Mouse (Mus musculus) induced T-regulatory cell, adult 2 months (primary cell): ENCODE results near the gene Ces2f.
"Not testable (repeated sequence)": the region's sequence is repeated elsewhere in the genome, so short reads cannot be mapped to it uniquely, and the experiment has no call there.

ENCODE experiments used
- DNase-seq: peaks from one replicate; pipeline ENCODE4 v3.0.0-alpha.2; 2012; ENCODE audit warnings: low read depth

Ces2f gene

GRCm38 (mm10) chr8:104947056-104947455 is at the start of gene Ces2f:
Ces2f (plus strand) TSS chr8:104947356.
- no peak for DNase-seq

- DNase-seq: peak; percentile 40
Observed at GRCm38 (mm10) chr8:104901746-104902145, 45.4 kb upstream of the Ces2f start.

- DNase-seq: no peak
Observed at GRCm38 (mm10) chr8:104907111-104907510, 40.0 kb upstream of the Ces2f start.

GRCm38 (mm10) chr8:104909021-104909420 is 38.1 kb upstream of the Ces2f start:
- DNase-seq: not testable (repeated sequence)

- DNase-seq: not testable (repeated sequence)
Observed at GRCm38 (mm10) chr8:104909651-104910050, 37.5 kb upstream of the Ces2f start.

GRCm38 (mm10) chr8:104925972-104926596 is 21.1 kb upstream of the Ces2f start, which contains the start of gene Ces2e:
Ces2e (plus strand) TSS chr8:104926260.
- DNase-seq: no peak

GRCm38 (mm10) chr8:104927301-104927700 is 19.9 kb upstream of the Ces2f start:
- no peak for DNase-seq

GRCm38 (mm10) chr8:104944665-104945064 is 2.5 kb upstream of the Ces2f start:
- no peak for DNase-seq

- no peak for DNase-seq
Observed at GRCm38 (mm10) chr8:104949031-104949430, 1.9 kb downstream of the Ces2f start.

- no peak for DNase-seq
Observed at GRCm38 (mm10) chr8:104961537-104961961, 14.4 kb downstream of the Ces2f start, which contains the start of gene Ces2g. Ces2g (plus strand) TSS chr8:104961718.

- no peak for DNase-seq
Observed at GRCm38 (mm10) chr8:104962229-104962901, 15.2 kb downstream of the Ces2f start.

GRCm38 (mm10) chr8:104963375-104963894 is 16.3 kb downstream of the Ces2f start:
- DNase-seq: no peak

GRCm38 (mm10) chr8:104984126-104984525 is 37.0 kb downstream of the Ces2f start:
- no peak for DNase-seq

- DNase-seq: no peak
Observed at GRCm38 (mm10) chr8:104984942-104985341, 37.8 kb downstream of the Ces2f start.

GRCm38 (mm10) chr8:104998191-104998590 is 51.0 kb downstream of the Ces2f start:
- DNase-seq: no peak

- DNase-seq: no peak
Observed at GRCm38 (mm10) chr8:104999183-104999582, 52.0 kb downstream of the Ces2f start.

GRCm38 (mm10) chr8:105000586-105000985 is 53.4 kb downstream of the Ces2f start, which contains the start of gene Ces2h:
Ces2h (plus strand) TSS chr8:105000853.
- DNase-seq: no peak
